Mouse (Mus musculus) liver, embryonic 16.5 days (tissue): ENCODE data around the gene Plekhm2. TPM values are rescaled to one million over a fixed set of nuclear protein-coding genes. Genes with fewer than 3 reads are reported as not detected.
A peak's percentile ranks its signal among the peaks of the same experiment; 100 is the strongest.

Source experiments
- ATAC-seq: fragments of 200-750 bp; cut with Nextera tagmentation; 2 replicates; pipeline ENCODE4 v1.8.0; 2017; ENCODE audit warnings: low read depth, mild to moderate bottlenecking, moderate number of reproducible peaks, moderate library complexity
- H3K27ac ChIP-seq: fragments of 300-500 bp; sonication (generic); 2 replicates; pipeline ENCODE4 v1.5.1; 2014; ENCODE audit warnings: mild to moderate bottlenecking, low read length
- H3K27me3 ChIP-seq: fragments of 300-500 bp; sonication (generic); 2 replicates; pipeline ENCODE4 v1.6.1; 2014; ENCODE audit warnings: low read depth, low read length, mixed read lengths; ENCODE audit not compliant: control insufficient read depth, insufficient read depth
- H3K36me3 ChIP-seq: fragments of 300-500 bp; sonication (generic); 2 replicates; pipeline ENCODE4 v1.6.1; 2014; ENCODE audit warnings: mild to moderate bottlenecking; ENCODE audit not compliant: control insufficient read depth, insufficient read depth
- H3K4me1 ChIP-seq: fragments of 300-500 bp; sonication (generic); 2 replicates; pipeline ENCODE4 v1.6.1; 2014; ENCODE audit warnings: low read depth, low read length, mixed read lengths; ENCODE audit not compliant: control insufficient read depth
- H3K4me2 ChIP-seq: fragments of 300-500 bp; sonication (generic); 2 replicates; pipeline ENCODE4 v1.6.1; 2014; ENCODE audit warnings: low read depth, low read length, mixed read lengths
- H3K4me3 ChIP-seq: fragments of 300-500 bp; sonication (generic); 2 replicates; pipeline ENCODE4 v1.5.1; 2014; ENCODE audit warnings: low read depth, mild to moderate bottlenecking, low read length
- H3K9ac ChIP-seq: fragments of 300-500 bp; sonication (generic); 2 replicates; pipeline ENCODE4 v1.6.1; 2014; ENCODE audit warnings: low read depth, low read length
- H3K9me3 ChIP-seq: fragments of 300-500 bp; sonication (generic); replicated peaks from 2 replicates; pipeline ENCODE4 v1.6.1; 2016; ENCODE audit warnings: low read length; ENCODE audit not compliant: control insufficient read depth
- WGBS: fragments of 180-500 bp; shearing (Covaris S2); extraction: QIAGEN DNeasy Blood & Tissue Kit; methylation state at CpG from one replicate; pipeline ENCODE4 v1.1.7; 2014; ENCODE audit not compliant: insufficient replicate concordance; 5-methylcytosine and 5-hydroxymethylcytosine counted together
- polyA plus RNA-seq: library from polyadenylated mRNA; unstranded; fragments of >200 nt; fragmentation: Nextera tagmentation; extraction: Ambion mirVana; gene quantifications from 2 replicates; pipeline ENCODE4 v1.2.1, GENCODE M21; 2015

Gene Plekhm2
- polyA plus RNA-seq, 1 experiment from 2014 or later: 1.0 TPM

- 80% methylated on average over 13 of the region's 13 CpGs for WGBS
- no peak overlapping the region for H3K27ac ChIP-seq
These were observed 83.6 kb downstream of the Plekhm2 start for GRCm38 (mm10) chr4:141581051-141581450.

GRCm38 (mm10) chr4:141578833-141579232 lies 85.9 kb downstream of the Plekhm2 start:
- WGBS: 10% methylated on average over 3 of the region's 3 CpGs
- Histone ChIP-seq H3K27ac (no peak overlapping the region), H3K9ac (no peak overlapping the region), H3K9me3 (no peaks in the 10 kb centered on the region), H3K4me1 (peaks cover 8% of the 10 kb centered on the region), H3K4me3 (no peak overlapping the region), H3K27me3 (no peaks in the 10 kb centered on the region), H3K36me3 (no peaks in the 10 kb centered on the region), H3K4me2 (no peak overlapping the region)
- peak; percentile 46 for ATAC-seq

More at GRCm38 (mm10) chr4:141581051-141581450, 83.6 kb downstream of the Plekhm2 start:
- Histone ChIP-seq H3K4me2 (no peak overlapping the region), H3K27me3 (no peaks in the 10 kb centered on the region), H3K36me3 (no peaks in the 10 kb centered on the region), H3K4me1 (peaks cover 2% of the 10 kb centered on the region; the same call in 1 of the 2 replicates), H3K4me3 (no peak overlapping the region), H3K9me3 (no peaks in the 10 kb centered on the region), H3K9ac (no peak overlapping the region)
- ATAC-seq: no peak

- Histone ChIP-seq H3K27me3 (no peaks in the 10 kb centered on the region), H3K27ac (no peak overlapping the region), H3K4me2 (no peak overlapping the region), H3K4me1 (peaks cover 11% of the 10 kb centered on the region), H3K9ac (no peak overlapping the region), H3K9me3 (no peaks in the 10 kb centered on the region), H3K36me3 (no peaks in the 10 kb centered on the region), H3K4me3 (no peak overlapping the region)
- ATAC-seq: no peak
- WGBS: 79% methylated on average over 7 of the region's 7 CpGs
These were observed 87.8 kb downstream of the Plekhm2 start for GRCm38 (mm10) chr4:141576877-141577276.

GRCm38 (mm10) chr4:141576404-141576803 lies 88.3 kb downstream of the Plekhm2 start:
- no peaks in the 10 kb centered on the region for H3K9me3 ChIP-seq
- whole genome bisulfite sequencing: 71% methylated on average over 11 of the region's 11 CpGs
- no peak overlapping the region for H3K9ac ChIP-seq
- H3K27me3 ChIP-seq: no peaks in the 10 kb centered on the region
- no peak overlapping the region for H3K4me2 ChIP-seq
- peaks cover 11% of the 10 kb centered on the region for H3K4me1 ChIP-seq
- H3K4me3 ChIP-seq: no peak overlapping the region
- no peak overlapping the region for H3K27ac ChIP-seq
- no peak for ATAC-seq
- no peaks in the 10 kb centered on the region for H3K36me3 ChIP-seq

Other genes starting within 250 kb of the Plekhm2 start
- not detected in 2 replicates for gene Clcnkb, start 248.9 kb downstream of the Plekhm2 start, polyA plus RNA-seq
- gene Hspb7, start 244.1 kb downstream of the Plekhm2 start, polyA plus RNA-seq: 0.22 and 0.97 TPM in 2 replicates
- not detected in 2 replicates for gene Srarp, start 228.8 kb downstream of the Plekhm2 start, polyA plus RNA-seq
- 6.6 and 7.9 TPM in 2 replicates for gene Zbtb17, start 220.2 kb downstream of the Plekhm2 start, polyA plus RNA-seq
- 2.9 and 3.3 TPM in 2 replicates for gene Spen, start 126.3 kb downstream of the Plekhm2 start, polyA plus RNA-seq
- 1.5 and 2.3 TPM in 2 replicates for gene Fblim1, start 58.8 kb downstream of the Plekhm2 start, polyA plus RNA-seq
- 4.5 and 5.3 TPM in 2 replicates for gene Tmem82, start 46.3 kb downstream of the Plekhm2 start, polyA plus RNA-seq
- 0.08 and 0.14 TPM in 2 replicates for gene Slc25a34, start 41.1 kb downstream of the Plekhm2 start, polyA plus RNA-seq
- not detected in 2 replicates for gene Rsc1a1, start 20.7 kb upstream of the Plekhm2 start, polyA plus RNA-seq
- gene Ddi2, start 58.5 kb upstream of the Plekhm2 start, polyA plus RNA-seq: 13.9 and 14.5 TPM in 2 replicates
- gene Agmat, start 81.8 kb upstream of the Plekhm2 start, polyA plus RNA-seq: 25.9 and 28.3 TPM in 2 replicates
- gene Dnajc16, start 126.0 kb upstream of the Plekhm2 start, polyA plus RNA-seq: 2.5 and 2.6 TPM in 2 replicates
- gene Casp9, start 128.7 kb upstream of the Plekhm2 start, polyA plus RNA-seq: 9.5 and 10.4 TPM in 2 replicates
- 1.8 and 13.9 TPM in 2 replicates for gene Cela2a, start 161.3 kb upstream of the Plekhm2 start, polyA plus RNA-seq
- gene Ctrc, start 181.5 kb upstream of the Plekhm2 start, polyA plus RNA-seq: not detected in 2 replicates
- 36.2 and 38.5 TPM in 2 replicates for gene Efhd2, start 210.0 kb upstream of the Plekhm2 start, polyA plus RNA-seq